Mouse (Mus musculus) Patski (cell line): Measurements from ENCODE around the gene Zc3h12d. TPM values are rescaled to one million over a fixed set of nuclear protein-coding genes. Genes with fewer than 3 reads are reported as not detected.
"Not testable (repeated sequence)": the region's sequence is repeated elsewhere in the genome, so short reads cannot be mapped to it uniquely, and the experiment has no call there.

Experiments
- ATAC-seq: fragments of 100-300 bp; one replicate; pipeline ENCODE4 v1.8.0; 2021
- CTCF ChIA-PET: fragments of 350-600 bp; sonication (Branson Sonifier 250); formaldehyde crosslinking; loops from one replicate; lab custom pipeline; 2022; ENCODE audit warnings: inconsistent platforms; lab: Charles Lee
- POLR2A ChIA-PET: fragments of 350-600 bp; sonication (Branson Sonifier 250); formaldehyde crosslinking; loops from one replicate; lab custom pipeline; 2022; ENCODE audit warnings: antibody characterized with exemption, inconsistent platforms; lab: Charles Lee
- DNase-seq: peaks from one replicate; pipeline ENCODE4 v3.0.0-alpha.2; 2011; ENCODE audit warnings: low read depth, low spot score
- H3K27me3 ChIP-seq: fragments of 371-371 bp; one replicate; pipeline ENCODE4 v1.5.1; 2021
- CTCF ChIP-seq: fragments of 100-300 bp; IDR thresholded peaks from one replicate; pipeline ENCODE4 v1.5.1; 2021
- in situ Hi-C: fragments of 300-500 bp; cut with MboI; formaldehyde crosslinking; loops from 3 replicates; pipeline ENCODE4 v1.11.1; 2018; ENCODE audit warnings: low pct_unique_long_range_greater_than_20kb, mixed read lengths
- polyA plus RNA-seq: library from polyadenylated mRNA; unstranded; gene quantifications from one replicate; pipeline ENCODE4 v1.2.3, GENCODE M21; 2021

Zc3h12d gene
- polyA plus RNA-seq, 1 experiment from 2014 or later = not detected

DNA sequence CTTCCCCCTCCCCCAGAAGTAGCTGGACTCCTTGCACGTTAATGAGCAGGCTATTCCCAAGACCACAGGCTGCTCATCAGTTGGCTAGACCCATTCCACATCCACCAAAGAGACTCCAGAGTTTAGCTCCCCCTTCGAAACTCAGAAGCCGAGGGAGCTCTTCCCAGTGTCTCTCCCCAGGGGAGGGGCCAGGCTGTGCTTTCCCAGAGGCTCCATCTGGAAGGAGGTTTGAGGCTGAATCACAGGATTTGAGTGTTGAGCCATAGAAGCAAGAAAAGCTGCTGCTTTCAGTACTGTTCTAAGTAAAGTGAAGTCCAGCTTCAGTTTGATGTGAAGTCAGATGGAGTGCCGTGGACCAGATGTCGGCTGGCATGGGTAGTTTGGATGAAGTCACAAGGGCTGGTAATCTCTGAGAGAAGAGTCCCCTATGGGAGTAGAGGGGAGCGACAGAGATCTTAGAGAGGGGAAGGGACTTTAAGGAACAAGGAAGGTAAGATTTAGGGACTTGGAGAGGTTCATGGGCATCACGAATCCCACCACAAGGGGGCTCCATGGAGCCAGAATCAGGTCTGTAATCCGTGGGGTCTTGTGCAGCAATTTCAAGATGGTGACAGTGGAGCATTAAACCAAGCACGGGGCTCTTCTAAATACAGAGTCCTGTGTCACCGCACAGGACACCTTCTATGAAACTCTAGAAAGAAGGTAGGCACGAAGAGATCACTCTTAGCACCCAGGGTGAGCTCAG lies 38.5 kb downstream of the Zc3h12d start:
- peak; percentile 21 for ATAC-seq
- ChIA-PET POLR2A (no interaction called here), CTCF (interaction anchor here (1.2 kb wide), 1 partner anchor 14 kb away, joined by 3 read pairs; no protein-coding TSS in a partner anchor)
- no peak for TF ChIP-seq CTCF
- in situ Hi-C loops = no loop called here
- peaks cover 7% of the 10 kb centered on the region for H3K27me3 ChIP-seq
- DNase-seq = no peak

DNA sequence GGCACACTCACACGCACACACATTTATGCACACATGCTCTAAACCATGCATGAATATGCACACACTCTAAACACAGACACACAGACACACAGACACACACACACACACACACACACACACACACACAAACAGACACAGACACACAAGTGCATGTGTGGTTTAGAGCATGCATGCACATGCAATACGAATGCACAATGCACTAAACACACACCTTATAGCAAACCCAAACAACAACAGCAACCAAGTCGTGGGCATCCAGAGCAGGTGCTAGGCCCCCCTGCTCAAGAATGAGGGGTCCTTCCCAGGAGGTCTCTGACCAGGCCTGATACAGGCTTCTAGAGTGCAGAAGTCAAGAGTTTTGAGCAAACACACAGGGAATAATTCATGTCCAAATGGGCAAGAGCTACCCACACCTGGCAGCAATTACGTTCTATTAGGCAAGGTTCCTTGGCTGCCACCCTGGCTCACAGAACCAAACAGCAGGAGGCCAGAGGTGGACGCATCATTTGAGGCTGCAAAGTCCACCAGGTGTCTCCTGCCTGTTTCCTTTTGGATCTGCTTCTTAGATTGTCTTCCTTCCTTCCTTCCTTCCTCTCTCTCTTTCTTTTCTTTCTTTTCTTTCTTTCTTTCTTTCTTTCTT lies 39.2 kb downstream of the Zc3h12d start:
- ATAC-seq (no peak), DNase-seq (no peak)
- TF ChIP-seq CTCF = no peak
- POLR2A ChIA-PET = no interaction called here
- in situ Hi-C loops = no loop called here
- CTCF ChIA-PET = interaction anchor here (1.5 kb wide), 1 partner anchor 325 kb away, joined by 3 read pairs; no protein-coding TSS in a partner anchor
- H3K27me3 ChIP-seq = peaks cover 7% of the 10 kb centered on the region

DNA sequence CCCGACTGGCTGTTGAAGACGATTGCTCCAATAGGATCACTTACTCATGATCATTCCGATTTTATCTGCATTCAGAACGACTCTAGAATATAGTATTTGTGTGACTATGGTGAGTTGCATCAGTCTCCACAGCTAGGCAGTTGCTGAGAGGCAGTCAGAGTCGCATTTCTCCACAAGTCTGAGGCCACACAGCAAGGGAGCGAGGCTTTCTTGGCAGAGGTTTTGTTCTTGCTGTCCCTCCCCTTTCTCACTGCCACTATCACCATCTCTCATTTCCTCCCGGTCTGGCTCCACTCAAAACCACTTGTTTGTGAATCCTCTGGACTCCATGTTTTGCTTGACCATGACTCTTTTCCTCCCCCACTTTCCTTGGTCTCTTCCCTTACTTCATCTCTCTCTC lies 41.9 kb downstream of the Zc3h12d start:
- in situ Hi-C loops = no loop called here
- ATAC-seq = no peak
- no peak for TF ChIP-seq CTCF
- H3K27me3 ChIP-seq = peaks cover 1% of the 10 kb centered on the region
- CTCF ChIA-PET = interaction anchor here (0.9 kb wide), 1 partner anchor 9 kb away, joined by 3 read pairs; no protein-coding TSS in a partner anchor
- DNase-seq = no peak
- POLR2A ChIA-PET = no interaction called here

DNA sequence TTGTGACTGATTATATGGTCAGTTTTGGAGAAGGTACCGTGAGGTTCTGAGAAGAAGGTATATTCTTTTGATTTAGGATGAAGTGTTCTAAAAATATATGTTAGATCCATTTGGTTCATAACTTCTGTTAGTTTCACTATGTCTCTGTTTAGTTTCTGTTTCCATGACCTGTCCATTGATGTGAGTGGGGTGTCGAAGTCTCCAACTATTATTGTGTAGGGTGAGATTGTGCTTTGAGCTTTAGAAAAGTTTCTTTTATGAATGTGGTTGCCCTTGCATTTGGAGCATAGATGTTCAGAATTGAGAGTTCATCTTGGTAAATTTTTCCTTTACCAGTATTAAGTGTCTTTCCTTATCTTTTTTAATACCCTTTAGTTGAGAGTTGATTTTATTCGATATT lies 48.0 kb downstream of the Zc3h12d start:
- CTCF ChIA-PET = not testable (repeated sequence)

DNA sequence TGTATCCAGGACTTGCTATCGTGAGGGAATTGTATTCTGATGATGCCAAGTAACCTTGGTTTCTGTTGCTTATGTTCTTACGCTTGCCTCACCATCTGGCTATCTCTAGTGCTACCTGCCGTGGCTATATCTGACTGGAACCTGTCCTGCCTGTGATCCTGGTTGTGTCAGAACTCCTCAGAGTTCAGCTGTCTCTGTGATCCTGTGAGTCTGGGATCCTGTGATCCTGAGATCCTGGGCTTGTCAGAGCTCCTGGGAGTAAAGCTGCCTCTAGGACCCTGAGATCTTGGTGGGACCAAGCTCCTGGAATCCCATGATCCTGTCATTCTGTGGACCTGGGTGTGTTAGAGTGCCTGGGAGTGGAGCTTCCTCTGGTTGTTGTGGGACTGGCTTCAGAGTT lies 49.7 kb downstream of the Zc3h12d start:
- in situ Hi-C loops = loop anchor here (5.0 to 10.0 kb wide), 3 partner anchors 315 to 833 kb away; no protein-coding TSS in a partner anchor
- ChIA-PET CTCF (interaction anchor here (1.3 to 2.9 kb wide), 2 partner anchors 7 to 315 kb away, joined by 3 to 20 read pairs; no protein-coding TSS in a partner anchor), POLR2A (no interaction called here)
- TF ChIP-seq CTCF = no peak
- peaks cover 9% of the 10 kb centered on the region for H3K27me3 ChIP-seq
- DNase-seq = no peak
- no peak for ATAC-seq

More for the DNA sequence above, 48.0 kb downstream of the Zc3h12d start:
- ATAC-seq, H3K27me3 ChIP-seq, DNase-seq, POLR2A ChIA-PET: not testable (repeated sequence)
- in situ Hi-C loops = loop anchor here (5.0 to 10.0 kb wide), 3 partner anchors 317 to 835 kb away; no protein-coding TSS in a partner anchor

DNA sequence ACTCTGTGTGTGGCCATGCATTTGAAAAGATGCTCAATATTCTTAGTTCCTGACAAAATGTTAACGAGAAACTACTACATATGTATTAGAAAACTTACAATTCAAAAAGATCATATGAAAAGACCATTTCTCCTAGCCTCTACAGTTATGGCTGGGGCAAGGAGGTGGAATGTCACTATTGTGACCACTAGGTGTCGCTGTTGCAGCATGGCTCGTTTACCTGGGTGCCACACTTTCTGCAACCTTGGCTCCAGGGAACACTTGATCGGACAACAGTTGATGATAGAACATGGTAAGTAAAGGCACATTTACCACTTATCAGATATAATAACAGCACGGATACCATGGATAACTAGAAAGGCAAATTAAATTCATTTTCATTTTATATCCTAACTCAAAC lies 51.3 kb downstream of the Zc3h12d start:
- ChIA-PET POLR2A (no interaction called here), CTCF (interaction anchor here (1.2 to 2.9 kb wide), 6 partner anchors 9 to 356 kb away, joined by 3 to 20 read pairs (median 4); no protein-coding TSS in a partner anchor)
- ATAC-seq = no peak
- peak; percentile 90 for TF ChIP-seq CTCF
- peak; percentile 17 for DNase-seq
- H3K27me3 ChIP-seq = peaks cover 11% of the 10 kb centered on the region
- in situ Hi-C loops = loop anchor here (5.0 to 10.0 kb wide), 3 partner anchors 314 to 831 kb away; no protein-coding TSS in a partner anchor

DNA sequence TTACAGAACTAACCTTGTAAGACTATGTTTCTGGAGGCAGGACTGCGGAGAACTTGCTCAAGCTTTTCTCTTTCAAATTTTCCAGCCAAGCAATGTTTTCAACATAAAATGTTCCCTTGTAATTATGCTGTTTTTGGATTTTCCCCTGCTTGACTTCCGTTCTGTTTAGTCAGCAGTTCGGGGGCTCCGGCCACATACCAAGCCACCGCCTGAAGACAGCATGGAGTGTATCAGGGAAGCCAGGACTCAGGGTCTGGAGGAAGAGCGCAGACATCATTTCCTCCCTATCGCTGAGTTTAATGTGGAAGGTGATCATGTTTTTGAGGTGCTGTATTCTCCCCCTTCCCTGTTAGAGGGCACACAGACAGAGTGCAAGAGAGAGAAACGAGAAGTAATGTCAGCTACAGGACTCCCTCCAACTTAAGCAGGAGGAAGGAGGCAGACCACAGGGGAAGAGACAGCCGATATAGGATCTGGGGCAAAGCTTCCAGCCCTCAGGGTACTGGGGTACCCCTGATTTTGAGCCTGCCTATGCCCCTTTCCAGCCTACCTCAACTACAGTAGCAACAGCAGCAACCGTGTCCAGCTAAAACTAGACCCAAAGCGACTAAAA lies 56.1 kb downstream of the Zc3h12d start:
- no peak for DNase-seq
- CTCF ChIA-PET = no interaction called here

DNA sequence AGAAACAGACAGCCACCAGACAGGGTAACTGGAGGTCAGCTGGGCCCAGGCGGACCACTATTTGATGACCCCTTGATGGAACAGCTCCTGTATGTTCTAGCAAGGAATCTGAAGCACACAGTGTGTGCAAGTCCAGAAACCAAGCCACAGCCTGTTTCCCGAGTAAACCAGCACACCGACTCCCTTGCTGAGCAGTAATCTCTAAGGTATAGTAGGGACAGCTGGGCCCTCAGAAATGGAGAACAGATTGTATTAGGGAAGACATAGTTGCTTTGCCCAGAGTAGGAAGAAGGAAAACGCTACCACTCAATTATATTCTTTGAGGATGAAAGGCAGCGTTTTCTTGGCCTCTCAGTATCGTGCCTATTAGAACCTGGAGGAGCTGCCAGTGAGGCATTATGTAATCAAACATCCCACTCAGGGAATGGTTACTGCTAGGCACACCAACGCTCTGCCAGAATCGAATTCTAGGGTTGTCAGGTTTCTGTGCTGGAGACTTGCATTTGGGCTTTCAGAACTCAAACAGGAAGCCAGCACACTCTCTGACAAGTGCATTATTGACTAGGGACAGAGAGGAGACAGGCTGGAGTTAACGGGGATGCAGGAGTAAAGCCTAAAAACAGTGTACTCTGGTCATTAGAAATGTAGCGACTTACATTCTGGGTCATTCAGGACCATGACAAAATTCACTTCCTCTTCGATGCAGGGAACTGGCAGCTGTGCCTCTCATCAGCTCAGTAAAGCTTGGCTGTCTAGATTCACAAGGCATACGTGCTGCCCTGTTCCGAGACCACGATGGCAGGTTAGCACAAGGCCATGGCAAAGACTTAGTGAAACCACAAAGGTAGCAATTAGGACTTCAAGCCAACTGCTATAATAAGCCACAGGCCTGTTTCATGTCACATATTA lies 68.7 kb downstream of the Zc3h12d start:
- DNase-seq (no peak), ATAC-seq (no peak)
- CTCF ChIA-PET = interaction anchor here (1.1 kb wide), 1 partner anchor 278 kb away, joined by 3 read pairs; no protein-coding TSS in a partner anchor
- POLR2A ChIA-PET = no interaction called here
- no peak for TF ChIP-seq CTCF
- H3K27me3 ChIP-seq = no peaks in the 10 kb centered on the region
- in situ Hi-C loops = no loop called here

More for the DNA sequence above, 56.1 kb downstream of the Zc3h12d start:
- H3K27me3 ChIP-seq = peaks cover 7% of the 10 kb centered on the region
- ATAC-seq = no peak
- POLR2A ChIA-PET = no interaction called here
- no peak for TF ChIP-seq CTCF
- in situ Hi-C loops = loop anchor here (10.0 kb wide), 1 partner anchor 826 kb away; no protein-coding TSS in a partner anchor

DNA sequence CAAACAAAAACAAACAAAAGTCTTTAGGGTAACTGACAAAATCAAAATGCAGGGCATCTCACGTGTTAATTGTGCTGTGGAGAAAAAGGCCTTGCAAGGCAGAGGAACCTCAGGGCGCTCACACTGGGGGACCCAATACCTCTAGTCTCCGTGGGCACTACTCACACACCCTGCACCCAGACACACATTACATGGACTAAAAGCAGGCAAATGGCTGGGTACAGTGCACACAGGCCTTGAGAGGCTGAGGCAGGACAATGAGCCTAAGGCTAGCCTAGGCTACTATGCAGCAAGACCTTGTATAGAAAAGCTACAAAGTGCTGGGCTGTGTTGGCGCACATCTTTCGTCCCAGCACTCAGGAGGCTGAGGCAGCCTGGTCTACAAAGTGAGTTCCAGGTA lies 71.9 kb downstream of the Zc3h12d start:
- no peaks in the 10 kb centered on the region for H3K27me3 ChIP-seq
- in situ Hi-C loops = no loop called here
- DNase-seq (no peak), ATAC-seq (no peak)
- ChIA-PET POLR2A (no interaction called here), CTCF (interaction anchor here (1.1 kb wide), 1 partner anchor 292 kb away, joined by 4 read pairs; no protein-coding TSS in a partner anchor)
- no peak for TF ChIP-seq CTCF
